In the genomic region with DNA sequence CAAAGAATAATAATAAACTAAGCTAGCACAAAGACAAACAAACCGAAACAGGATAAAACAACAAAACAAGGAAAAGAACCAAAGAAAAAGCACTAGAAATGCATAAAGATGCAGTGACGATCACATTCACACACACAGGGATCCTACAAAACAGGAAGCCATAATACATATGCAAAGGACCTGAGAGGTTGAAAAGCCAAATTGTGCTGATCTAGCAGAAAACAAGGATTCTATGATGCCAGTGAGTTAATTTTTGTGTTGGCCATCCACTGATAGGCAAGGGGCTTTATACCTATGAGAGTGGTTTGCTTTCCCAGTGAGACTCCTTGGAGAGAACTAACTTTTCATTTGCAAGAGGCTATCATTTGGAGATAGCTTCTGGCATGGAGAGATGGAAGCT, we compare ENCODE assay signal across 31 mouse cellular contexts.
"Had no signal": no experiment of that assay in that cellular context is flagged by ENCODE, and none has a peak within 500 bp of the region (broad histone marks: within the 10 kb centered on the region; RNA-seq: fewer than 3 reads in every experiment).

No protein-coding gene starts in this region.

- DNase-seq: left cerebral cortex, postnatal 4 days; liver; liver, embryonic 13.5 days; liver, postnatal 0 days; lung, adult 18-20 months; lung, adult 2 months; lung, embryonic 14.5 days; lung, postnatal 10 days; lung, postnatal 14 days; lung, postnatal 36 days; lung, postnatal 4 days; midbrain, embryonic 14.5 days had no signal

- H3K27me3 ChIP-seq: limb, embryonic 12.5 days; limb, embryonic 13.5 days; limb, embryonic 15.5 days; liver, embryonic 12.5 days; liver, embryonic 13.5 days; liver, embryonic 15.5 days; lung, embryonic 15.5 days; megakaryocyte, embryonic 14.5 days; midbrain, embryonic 12.5 days; midbrain, embryonic 13.5 days; midbrain, embryonic 15.5 days had no signal

- H3K27ac ChIP-seq: limb, embryonic 10.5 days; limb, embryonic 12.5 days; limb, embryonic 13.5 days; limb, embryonic 15.5 days; liver, embryonic 12.5 days; liver, embryonic 13.5 days; liver, embryonic 14.5 days; liver, embryonic 15.5 days; lung, embryonic 15.5 days; macrophage; midbrain, embryonic 10.5 days; midbrain, embryonic 12.5 days; midbrain, embryonic 13.5 days; midbrain, embryonic 15.5 days had no signal

- ATAC-seq: liver, embryonic 12.5 days; liver, postnatal 0 days; lung, postnatal 0 days; midbrain, embryonic 13.5 days; midbrain, embryonic 15.5 days; midbrain, embryonic 16.5 days had no signal

- H3K4me1 ChIP-seq: limb, embryonic 10.5 days; limb, embryonic 12.5 days; limb, embryonic 13.5 days; limb, embryonic 15.5 days; liver, embryonic 12.5 days; liver, embryonic 13.5 days; liver, embryonic 15.5 days; lung, embryonic 15.5 days; megakaryocyte, embryonic 14.5 days; midbrain, embryonic 10.5 days; midbrain, embryonic 12.5 days; midbrain, embryonic 13.5 days; midbrain, embryonic 15.5 days had no signal

- H3K9ac ChIP-seq: limb, embryonic 12.5 days; limb, embryonic 13.5 days; limb, embryonic 15.5 days; liver, embryonic 12.5 days; liver, embryonic 13.5 days; liver, embryonic 14.5 days; liver, embryonic 15.5 days; liver, postnatal 0 days; lung, embryonic 14.5 days; lung, embryonic 15.5 days; midbrain, embryonic 12.5 days; midbrain, embryonic 13.5 days; midbrain, embryonic 15.5 days had no signal

- H3K4me2 ChIP-seq: limb, embryonic 12.5 days; limb, embryonic 13.5 days; limb, embryonic 15.5 days; liver, embryonic 11.5 days; liver, embryonic 12.5 days; liver, embryonic 13.5 days; liver, embryonic 15.5 days; lung, embryonic 14.5 days; lung, embryonic 15.5 days; midbrain, embryonic 11.5 days; midbrain, embryonic 12.5 days; midbrain, embryonic 13.5 days; midbrain, embryonic 15.5 days had no signal

- H3K36me3 ChIP-seq: limb, embryonic 10.5 days; limb, embryonic 12.5 days; limb, embryonic 13.5 days; limb, embryonic 15.5 days; liver, embryonic 12.5 days; liver, embryonic 13.5 days; liver, embryonic 15.5 days; lung, embryonic 15.5 days; midbrain, embryonic 10.5 days; midbrain, embryonic 12.5 days; midbrain, embryonic 13.5 days; midbrain, embryonic 15.5 days had no signal

- H3K4me3 ChIP-seq: limb, embryonic 10.5 days; limb, embryonic 12.5 days; limb, embryonic 13.5 days; limb, embryonic 15.5 days; liver, embryonic 12.5 days; liver, embryonic 13.5 days; liver, embryonic 15.5 days; lung, embryonic 15.5 days; megakaryocyte, embryonic 14.5 days; midbrain, embryonic 10.5 days; midbrain, embryonic 12.5 days; midbrain, embryonic 13.5 days; midbrain, embryonic 15.5 days; myocyte had no signal

- H3K9me3 ChIP-seq: limb, embryonic 10.5 days; limb, embryonic 12.5 days; limb, embryonic 13.5 days; limb, embryonic 15.5 days; liver, embryonic 12.5 days; liver, embryonic 13.5 days; liver, embryonic 15.5 days; lung, embryonic 15.5 days; midbrain, embryonic 10.5 days; midbrain, embryonic 12.5 days; midbrain, embryonic 13.5 days; midbrain, embryonic 15.5 days had no signal
